Mouse (Mus musculus) gastrocnemius, adult 2 months (tissue): Measurements from ENCODE around the gene Cspg4. TPM values are rescaled to one million over a fixed set of nuclear protein-coding genes. Genes with fewer than 3 reads are reported as not detected.
"Not testable (repeated sequence)": the region's sequence is repeated elsewhere in the genome, so short reads cannot be mapped to it uniquely, and the experiment has no call there.

Experiments
- DNase-seq: peaks from one replicate; pipeline ENCODE4 v3.0.0; 2022
- H3K27ac ChIP-seq: fragments of 200-600 bp; 2 replicates; pipeline ENCODE4 v1.8.1; 2022; ENCODE audit warnings: mild to moderate bottlenecking
- H3K4me3 ChIP-seq: fragments of 200-600 bp; 2 replicates; pipeline ENCODE4 v1.8.1; 2022; ENCODE audit warnings: mild to moderate bottlenecking, moderate library complexity
- CTCF ChIP-seq: fragments of 200-600 bp; IDR thresholded peaks from 2 replicates; pipeline ENCODE4 v1.8.1; 2022; ENCODE audit warnings: antibody characterized with exemption, mild to moderate bottlenecking, moderate library complexity
- intact Hi-C: fragments of 180-260 bp; cut with DNase I; formaldehyde crosslinking; loops from one replicate; pipeline ENCODE4 v1.15.1; 2025
- total RNA-seq, 2 experiments: library from RNA; stranded (reverse); gene quantifications; 2 replicates each; pipeline ENCODE4 v1.2.3; 2021

Gene Cspg4
- total RNA-seq, 2 experiments from 2014 or later: 5.7 to 6.0 TPM

GRCm38 (mm10) chr9:56907549-56907948 is 42.7 kb downstream of the Cspg4 start:
- no peak overlapping the region for H3K27ac ChIP-seq
- intact Hi-C loops: no loop called here
- TF ChIP-seq CTCF: no peak
- no peak overlapping the region for H3K4me3 ChIP-seq
- DNase-seq: peak; percentile 38

- DNase-seq, H3K4me3 ChIP-seq, intact Hi-C loops, H3K27ac ChIP-seq: not testable (repeated sequence)
These were observed 45.2 kb downstream of the Cspg4 start for GRCm38 (mm10) chr9:56909991-56910390.

- DNase-seq: no peak
- TF ChIP-seq CTCF: no peak
- no peak overlapping the region for H3K4me3 ChIP-seq
- intact Hi-C loops: no loop called here
- H3K27ac ChIP-seq: no peak overlapping the region
These were observed 46.2 kb downstream of the Cspg4 start for GRCm38 (mm10) chr9:56911017-56911416.

- peak overlapping the region; percentile 63 for H3K27ac ChIP-seq
- intact Hi-C loops: no loop called here
- peak; percentile 60 for DNase-seq
These were observed 49.2 kb downstream of the Cspg4 start for GRCm38 (mm10) chr9:56913991-56914390.

GRCm38 (mm10) chr9:56915116-56915515 is 50.3 kb downstream of the Cspg4 start:
- intact Hi-C loops: no loop called here
- Histone ChIP-seq H3K4me3 (no peak overlapping the region), H3K27ac (peak overlapping the region; percentile 58)
- no peak for DNase-seq
- no peak for TF ChIP-seq CTCF

More at GRCm38 (mm10) chr9:56913991-56914390, 49.2 kb downstream of the Cspg4 start:
- H3K4me3 ChIP-seq: no peak overlapping the region
- no peak for TF ChIP-seq CTCF

- intact Hi-C loops: no loop called here
- peak; percentile 52 for DNase-seq
- Histone ChIP-seq H3K4me3 (no peak overlapping the region), H3K27ac (peak overlapping the region; percentile 58)
- TF ChIP-seq CTCF: no peak
These were observed 51.0 kb downstream of the Cspg4 start for GRCm38 (mm10) chr9:56915695-56916410.

- TF ChIP-seq CTCF: no peak
- intact Hi-C loops: no loop called here
These were observed 52.3 kb downstream of the Cspg4 start for GRCm38 (mm10) chr9:56917131-56917530.

GRCm38 (mm10) chr9:56918466-56918865 is 53.6 kb downstream of the Cspg4 start:
- no peak for DNase-seq
- no peak overlapping the region for H3K4me3 ChIP-seq
- no peak overlapping the region for H3K27ac ChIP-seq
- TF ChIP-seq CTCF: no peak
- intact Hi-C loops: no loop called here

More at GRCm38 (mm10) chr9:56917131-56917530, 52.3 kb downstream of the Cspg4 start:
- no peak for DNase-seq
- Histone ChIP-seq H3K4me3 (no peak overlapping the region), H3K27ac (no peak overlapping the region)

GRCm38 (mm10) chr9:56922746-56923145 is 57.9 kb downstream of the Cspg4 start:
- H3K4me3 ChIP-seq: peak overlapping the region; percentile 88

GRCm38 (mm10) chr9:56923841-56924650 is 59.2 kb downstream of the Cspg4 start:
- Histone ChIP-seq H3K27ac (peak overlapping the region; percentile 93), H3K4me3 (peak overlapping the region; percentile 88)
- no peak for TF ChIP-seq CTCF
- DNase-seq: no peak
- intact Hi-C loops: no loop called here

More at GRCm38 (mm10) chr9:56922746-56923145, 57.9 kb downstream of the Cspg4 start:
- intact Hi-C loops: no loop called here
- peak overlapping the region; percentile 93 for H3K27ac ChIP-seq
- no peak for DNase-seq
- no peak for TF ChIP-seq CTCF

GRCm38 (mm10) chr9:56924651-56925027 is 59.8 kb downstream of the Cspg4 start:
- intact Hi-C loops: loop anchor here (5.0 kb wide), 3 partner anchors 32 to 208 kb away; partner anchors contain the start of genes Man2c1 and Sin3a
- peak overlapping the region; percentile 93 for H3K27ac ChIP-seq
- TF ChIP-seq CTCF: no peak
- H3K4me3 ChIP-seq: peak overlapping the region; percentile 88
- peak; percentile 86 for DNase-seq

- peak overlapping the region; percentile 93 for H3K27ac ChIP-seq
- no peak for DNase-seq
- TF ChIP-seq CTCF: no peak
- H3K4me3 ChIP-seq: peak overlapping the region; percentile 88
- intact Hi-C loops: loop anchor here (5.0 kb wide), 3 partner anchors 33 to 207 kb away; partner anchors contain the start of genes Man2c1 and Sin3a
These were observed 60.6 kb downstream of the Cspg4 start for GRCm38 (mm10) chr9:56925291-56926024.
